Mouse (Mus musculus): ENCODE results near the gene Gfpt2.
"Not testable (repeated sequence)": the region's sequence is repeated elsewhere in the genome, so short reads cannot be mapped to it uniquely, and the experiment has no call there.

Gene Gfpt2

GRCm38 (mm10) chr11:49794342-49795144 lies 565 bp downstream of the Gfpt2 start:
- DNase-seq (ENCODE audit: low spot score), result no peak

GRCm38 (mm10) chr11:49798931-49799330 lies 5.0 kb downstream of the Gfpt2 start:
- DNase-seq (ENCODE audit: low spot score), result no peak

- DNase-seq (ENCODE audit: low spot score), result no peak
Measured at GRCm38 (mm10) chr11:49801516-49801915, 7.5 kb downstream of the Gfpt2 start.

GRCm38 (mm10) chr11:49803801-49804200 lies 9.8 kb downstream of the Gfpt2 start:
- DNase-seq (ENCODE audit: low spot score), result no peak

- DNase-seq (ENCODE audit: low spot score), result no peak
Measured at GRCm38 (mm10) chr11:49806218-49806617, 12.2 kb downstream of the Gfpt2 start.

- no peak for DNase-seq (ENCODE audit: low spot score)
Measured at GRCm38 (mm10) chr11:49808946-49809345, 15.0 kb downstream of the Gfpt2 start.

- DNase-seq (ENCODE audit: low spot score), result not testable (repeated sequence)
Measured at GRCm38 (mm10) chr11:49810696-49811095, 16.7 kb downstream of the Gfpt2 start.

GRCm38 (mm10) chr11:49811099-49811541 lies 17.1 kb downstream of the Gfpt2 start:
- DNase-seq (ENCODE audit: low spot score), result no peak

- no peak for DNase-seq (ENCODE audit: low spot score)
Measured at GRCm38 (mm10) chr11:49811879-49812278, 17.9 kb downstream of the Gfpt2 start.

GRCm38 (mm10) chr11:49818869-49819566 lies 25.0 kb downstream of the Gfpt2 start:
- no peak for DNase-seq (ENCODE audit: low spot score)

- no peak for DNase-seq (ENCODE audit: low spot score)
Measured at GRCm38 (mm10) chr11:49819676-49820075, 25.7 kb downstream of the Gfpt2 start.

- DNase-seq (ENCODE audit: low spot score), result no peak
Measured at GRCm38 (mm10) chr11:49820928-49821327, 26.9 kb downstream of the Gfpt2 start.

- DNase-seq (ENCODE audit: low spot score), result no peak
Measured at GRCm38 (mm10) chr11:49821546-49821945, 27.6 kb downstream of the Gfpt2 start.

GRCm38 (mm10) chr11:49822337-49822736 lies 28.4 kb downstream of the Gfpt2 start:
- no peak for DNase-seq (ENCODE audit: low spot score)

- peak; percentile 36 for DNase-seq (ENCODE audit: low spot score)
Measured at GRCm38 (mm10) chr11:49824896-49825295, 30.9 kb downstream of the Gfpt2 start.

- no peak for DNase-seq (ENCODE audit: low spot score)
Measured at GRCm38 (mm10) chr11:49827243-49827642, 33.3 kb downstream of the Gfpt2 start.

GRCm38 (mm10) chr11:49829176-49829745 lies 35.3 kb downstream of the Gfpt2 start:
- no peak for DNase-seq (ENCODE audit: low spot score)

- DNase-seq (ENCODE audit: low spot score), result no peak
Measured at GRCm38 (mm10) chr11:49831980-49832379, 38.0 kb downstream of the Gfpt2 start.

- no peak for DNase-seq (ENCODE audit: low spot score)
Measured at GRCm38 (mm10) chr11:49832962-49833361, 39.0 kb downstream of the Gfpt2 start.

GRCm38 (mm10) chr11:49834248-49834647 lies 40.3 kb downstream of the Gfpt2 start:
- no peak for DNase-seq (ENCODE audit: low spot score)

- DNase-seq (ENCODE audit: low spot score), result no peak
Measured at GRCm38 (mm10) chr11:49835257-49835956, 41.4 kb downstream of the Gfpt2 start.

- no peak for DNase-seq (ENCODE audit: low spot score)
Measured at GRCm38 (mm10) chr11:49837717-49838407, 43.9 kb downstream of the Gfpt2 start.
